Mouse (Mus musculus) cerebellum, postnatal 4 days (tissue): ENCODE data around the gene Mctp2.

ENCODE experiments used
- DNase-seq, 2 experiments: peaks; one replicate each; pipeline ENCODE4 v3.0.0; 2022; ENCODE audit warnings: low spot score in 2 of 2, mixed read lengths in 1 of 2

Mctp2 gene

DNA sequence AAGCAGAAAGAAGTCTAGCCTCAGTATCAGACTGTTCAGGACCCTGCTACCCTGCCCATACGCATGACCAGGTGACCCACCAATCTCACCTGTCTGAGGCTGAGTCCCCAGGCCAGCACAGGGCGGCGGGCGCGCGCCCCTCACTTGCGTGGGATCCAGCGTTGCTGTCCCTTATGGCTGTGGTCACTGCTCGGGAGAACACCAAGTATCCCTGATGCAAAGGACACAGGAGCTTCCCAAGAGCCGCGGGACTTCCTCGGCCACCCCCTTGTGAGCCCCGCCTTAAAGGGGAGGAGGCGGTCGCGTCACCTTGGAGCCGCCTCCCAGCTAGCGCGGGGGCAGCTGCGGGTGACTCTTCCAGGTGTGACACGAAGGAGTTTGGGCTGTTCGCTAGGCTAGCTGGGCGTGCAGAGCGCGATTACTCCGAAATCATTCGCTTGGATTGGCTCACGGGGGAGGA is at the start of gene Mctp2:
Mctp2 (minus strand) TSS at position 227 of the 460 bp plus-strand sequence.
- DNase-seq = no peak

DNA sequence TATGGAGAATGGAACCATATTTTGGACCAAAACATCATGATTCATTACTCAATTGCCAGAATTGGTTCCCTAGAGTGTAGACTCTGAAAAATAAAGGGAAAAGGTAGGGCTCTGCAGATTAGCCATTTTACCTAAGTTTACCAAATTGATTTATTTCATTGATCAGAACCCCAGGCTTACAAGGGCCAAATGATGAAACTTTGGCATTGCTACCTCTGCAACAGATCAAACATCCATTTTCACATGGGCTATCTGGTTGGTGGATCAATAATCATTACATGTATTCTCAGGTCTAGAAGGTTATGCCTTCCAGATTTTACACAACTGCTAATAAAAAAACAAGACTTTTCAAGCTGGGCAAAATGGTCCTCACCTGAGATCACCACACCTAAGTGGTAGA is 39.5 kb upstream of the Mctp2 start:
- DNase-seq = no peak

GRCm38 (mm10) chr7:72343751-72344150 is 37.3 kb upstream of the Mctp2 start:
- DNase-seq = no peak

GRCm38 (mm10) chr7:72342822-72343221 is 36.4 kb upstream of the Mctp2 start:
- no peak for DNase-seq

DNA sequence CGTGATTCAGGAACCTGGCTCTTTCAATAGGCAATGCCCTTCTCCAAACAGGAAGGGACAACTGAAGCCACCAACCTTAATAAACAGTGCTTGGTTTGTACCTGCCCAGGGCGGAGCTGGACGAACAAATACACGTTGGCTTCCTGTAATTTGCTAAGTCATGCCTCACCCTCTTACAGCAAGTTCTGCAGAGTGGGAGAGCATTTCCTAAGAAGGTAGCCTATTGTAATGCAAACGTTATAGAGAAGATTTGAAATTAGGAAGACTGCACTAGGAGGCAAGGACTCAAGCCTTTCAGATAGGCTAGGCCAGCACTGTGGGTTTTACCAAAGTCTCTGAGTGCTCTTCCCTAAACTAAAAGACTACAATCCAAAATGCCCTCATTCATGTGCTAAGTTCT is 19.6 kb upstream of the Mctp2 start:
- DNase-seq = no peak

GRCm38 (mm10) chr7:72320906-72321305 is 14.5 kb upstream of the Mctp2 start:
- DNase-seq = no peak

- DNase-seq = no peak
These were observed 14.0 kb upstream of the Mctp2 start for GRCm38 (mm10) chr7:72320441-72320840.

- no peak for DNase-seq
These were observed 8.1 kb upstream of the Mctp2 start for GRCm38 (mm10) chr7:72314395-72315060.

DNA sequence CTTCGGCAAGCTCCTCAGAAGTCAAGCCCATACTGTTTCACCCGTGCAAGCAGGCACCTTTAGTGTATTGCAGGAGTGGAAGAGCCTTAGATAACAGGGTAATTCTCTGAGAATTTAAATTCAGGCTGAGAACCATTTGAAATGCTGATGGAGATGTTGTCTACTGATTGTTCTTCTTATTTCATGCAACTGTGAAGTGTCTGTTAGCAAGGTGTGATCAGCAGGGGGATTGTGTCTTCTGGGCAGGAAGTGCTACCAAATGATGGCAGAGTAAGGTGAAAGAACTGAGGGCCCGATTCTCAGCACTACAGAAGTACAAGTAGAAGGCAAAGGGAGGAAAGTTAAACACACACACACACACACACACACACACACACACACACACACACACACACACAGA is 7.5 kb upstream of the Mctp2 start:
- DNase-seq = no peak

GRCm38 (mm10) chr7:72311582-72311981 is 5.2 kb upstream of the Mctp2 start:
- DNase-seq = no peak

DNA sequence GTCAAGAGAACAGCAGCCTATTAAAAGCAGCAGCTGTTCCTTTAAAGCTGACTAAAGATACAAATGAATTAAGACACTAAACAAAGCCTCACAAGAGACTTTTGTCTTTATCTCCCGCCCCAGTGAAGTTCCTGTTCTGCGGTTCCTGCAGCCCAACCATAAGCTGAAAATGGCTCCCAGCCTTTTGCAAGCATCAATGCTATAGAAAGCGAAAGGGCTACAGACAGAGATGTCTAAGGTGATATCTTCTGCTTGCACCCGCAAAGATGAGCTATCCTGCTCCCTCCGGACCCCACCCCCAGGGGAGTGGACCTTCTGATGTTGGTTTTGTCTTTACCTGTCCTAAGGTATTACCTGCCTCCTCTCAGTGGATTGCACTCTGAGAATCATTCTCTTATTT is 1.7 kb upstream of the Mctp2 start:
- DNase-seq = no peak

- DNase-seq = no peak
These were observed 439 bp upstream of the Mctp2 start for GRCm38 (mm10) chr7:72306847-72307246.

DNA sequence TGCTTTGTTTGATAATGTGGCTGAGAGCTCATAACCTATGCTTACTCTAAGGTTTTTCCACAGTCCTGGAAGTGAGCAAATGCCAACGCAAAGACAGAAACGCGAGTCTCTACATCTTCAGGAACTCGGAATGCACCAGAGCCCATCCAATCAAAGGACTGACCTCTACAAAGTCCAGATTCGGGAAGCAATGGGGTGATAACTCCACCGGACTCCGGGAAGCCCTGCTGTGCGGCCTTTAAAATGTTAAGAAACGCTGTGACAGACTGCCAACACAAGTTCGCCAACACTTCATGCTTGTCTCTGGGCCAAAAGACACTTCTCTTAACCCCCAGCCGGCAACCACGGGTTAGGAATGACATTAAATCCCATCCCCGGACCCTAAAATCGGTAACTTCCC is 437 bp downstream of the Mctp2 start:
- DNase-seq = no peak

DNA sequence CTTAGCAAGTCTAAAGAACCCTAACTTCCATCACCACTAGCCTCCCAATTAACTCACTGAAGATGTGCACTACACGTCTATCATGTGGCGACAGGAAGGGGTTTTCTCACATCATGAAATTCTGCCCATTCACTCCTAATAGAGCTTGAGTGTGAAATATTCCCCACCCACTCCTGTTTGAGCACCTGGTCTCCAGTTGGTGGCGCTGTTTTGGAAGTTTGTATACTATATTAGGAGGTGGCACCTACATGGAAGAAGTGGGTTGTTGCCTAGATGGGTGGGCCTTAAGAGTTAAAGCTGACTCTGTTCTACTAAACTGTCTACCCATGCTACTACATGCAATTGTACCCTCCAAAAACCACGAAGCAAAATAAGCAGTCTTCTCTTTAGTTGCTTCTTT is 4.7 kb downstream of the Mctp2 start:
- DNase-seq = no peak

DNA sequence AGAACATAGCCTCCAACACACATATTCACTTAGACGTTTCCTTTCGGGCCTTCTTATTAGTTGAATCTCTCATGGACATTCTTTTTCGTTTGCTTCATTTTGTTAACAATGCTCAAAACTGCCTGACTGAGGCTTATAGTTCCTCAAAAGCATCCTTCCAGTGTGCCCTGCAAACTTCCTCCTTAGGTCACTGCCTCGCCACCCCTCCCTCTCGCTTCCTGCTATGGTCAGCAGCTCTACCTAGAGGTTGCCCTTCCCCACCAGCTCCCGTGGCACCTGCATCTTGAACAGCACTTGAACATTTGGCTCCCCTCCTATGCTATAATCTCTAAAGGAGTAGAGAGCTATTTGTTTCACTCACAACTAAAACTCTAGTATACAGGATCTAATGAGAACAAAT is 6.7 kb downstream of the Mctp2 start:
- DNase-seq = no peak

DNA sequence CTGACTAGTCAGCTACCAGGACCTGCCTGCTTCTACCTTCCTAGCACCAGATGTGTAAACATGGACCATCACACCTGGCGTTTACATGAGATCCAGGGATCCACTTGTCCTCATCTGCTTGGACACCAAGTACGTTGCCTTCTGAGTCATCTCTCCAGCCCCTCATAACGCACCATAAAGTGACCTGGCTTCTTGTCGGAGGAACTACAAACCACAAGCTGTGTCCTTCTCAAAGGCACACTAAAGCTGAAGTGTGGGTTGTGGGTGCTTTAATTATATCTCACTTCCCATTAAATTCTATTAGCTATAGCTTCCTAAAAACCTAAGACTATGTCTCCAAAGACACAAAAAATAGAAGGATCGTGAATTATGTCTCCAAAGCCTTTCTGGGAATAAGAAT is 9.4 kb downstream of the Mctp2 start:
- DNase-seq = no peak

GRCm38 (mm10) chr7:72296171-72296570 is 10.2 kb downstream of the Mctp2 start:
- no peak for DNase-seq

GRCm38 (mm10) chr7:72294886-72295285 is 11.5 kb downstream of the Mctp2 start:
- no peak for DNase-seq

- DNase-seq = no peak
These were observed 12.4 kb downstream of the Mctp2 start for GRCm38 (mm10) chr7:72293784-72294538.

DNA sequence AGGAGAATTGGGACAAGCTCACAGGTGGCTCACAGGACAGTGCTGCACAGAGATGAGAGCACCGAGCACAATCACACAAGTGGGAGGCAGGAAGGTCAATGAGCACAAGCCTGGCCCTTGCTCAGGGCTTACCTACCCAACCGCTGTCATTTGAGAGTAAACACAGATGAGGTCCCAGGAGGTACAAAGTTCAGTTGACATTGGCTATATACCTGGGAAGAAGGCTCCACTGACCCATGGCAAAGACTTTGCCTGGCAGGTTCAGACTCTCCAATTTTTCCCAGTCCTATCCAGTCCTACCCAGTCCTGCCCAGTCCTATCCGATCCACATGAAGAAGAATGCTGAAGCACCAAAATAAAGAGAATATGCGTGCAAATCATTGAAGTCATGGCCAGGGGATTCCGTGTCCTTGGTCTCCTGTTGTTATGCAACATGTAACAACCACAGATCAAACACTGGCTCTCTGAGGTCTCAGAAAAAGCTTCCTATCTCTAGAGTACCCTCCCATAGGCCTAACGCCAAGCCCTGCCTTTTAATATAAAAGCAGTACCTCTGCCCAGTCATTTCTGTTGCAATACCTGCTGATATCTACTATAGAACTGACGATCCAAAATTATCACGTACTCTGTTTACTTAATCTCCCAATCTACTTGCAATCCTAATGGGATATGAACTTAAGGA is 14.0 kb downstream of the Mctp2 start:
- no peak for DNase-seq

- no peak for DNase-seq
These were observed 25.7 kb downstream of the Mctp2 start for GRCm38 (mm10) chr7:72280721-72281120.

DNA sequence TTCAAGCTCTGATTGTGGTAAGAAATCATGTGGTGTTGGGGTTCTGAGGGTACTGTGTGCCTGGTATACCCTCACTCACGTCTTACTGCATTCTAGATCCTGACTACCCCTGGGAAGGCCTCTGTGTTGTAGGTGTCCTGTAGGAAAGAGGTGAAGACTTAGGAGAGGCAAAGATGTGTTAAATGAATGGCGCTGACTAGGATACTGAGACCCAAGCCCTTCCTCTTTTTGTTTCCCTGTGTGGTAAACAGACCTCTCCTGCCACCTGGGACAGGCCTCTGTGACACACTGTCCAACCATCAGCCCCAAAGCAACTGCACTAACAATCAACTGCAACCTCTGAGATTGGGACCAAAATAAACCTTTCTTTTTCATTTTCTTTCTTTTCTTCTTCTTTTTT is 28.0 kb downstream of the Mctp2 start:
- DNase-seq = no peak

DNA sequence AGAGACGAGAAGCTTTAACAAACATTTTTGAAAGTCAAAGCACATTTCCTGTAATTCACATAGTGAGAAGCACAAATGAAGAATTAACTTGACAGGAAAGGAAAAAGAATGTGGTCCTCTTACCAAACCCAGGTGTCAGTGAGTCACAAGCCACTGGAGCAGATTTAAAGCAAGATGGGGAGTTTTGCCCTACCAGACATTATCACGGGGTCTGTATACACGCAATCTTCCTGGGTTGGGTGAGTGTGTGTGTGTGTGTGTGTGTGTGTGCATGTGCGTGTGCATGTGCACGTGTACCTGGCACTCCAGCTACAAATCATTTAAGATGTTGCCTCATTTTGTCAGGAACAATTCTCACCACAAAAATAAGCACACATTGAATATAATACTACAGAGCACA is 30.9 kb downstream of the Mctp2 start:
- no peak for DNase-seq
